Mouse (Mus musculus): ENCODE data around the gene Ppil4. TPM values are rescaled to one million over a fixed set of nuclear protein-coding genes. Genes with fewer than 3 reads are reported as not detected.
A peak's percentile ranks its signal among the peaks of the same experiment; 100 is the strongest.

Gene Ppil4
- total and polyA plus RNA-seq, 2 experiments from 2014 or later = 13.7 to 24.9 TPM

DNA sequence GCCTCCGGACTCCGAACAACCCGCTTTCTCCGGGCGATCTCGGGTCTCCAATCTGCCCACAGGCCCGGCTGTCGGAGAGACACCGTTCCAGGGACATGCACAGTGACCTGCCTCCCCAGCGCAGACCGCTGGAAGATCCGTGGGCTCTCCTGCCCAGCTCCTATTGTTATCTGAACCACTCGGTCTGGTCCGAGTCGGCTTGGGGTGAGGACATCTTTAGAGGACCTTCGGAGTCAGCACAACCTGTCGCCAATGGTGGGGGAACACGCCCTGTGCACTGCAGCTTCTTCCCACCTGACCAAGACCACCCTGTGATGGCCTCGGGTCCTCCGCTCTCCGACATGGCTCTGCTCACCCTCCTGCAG lies 75.0 kb downstream of the Ppil4 start:
- H3K36me3 ChIP-seq (replicated peaks; ENCODE audit: control insufficient read depth, insufficient read depth, low read length) = no peaks in the 10 kb centered on the region
- TF ChIP-seq EP300 (IDR thresholded peaks at IDR 0.05; ENCODE audit: low read depth) = no peak
- no peak for TF ChIP-seq CTCF (IDR thresholded peaks at IDR 0.05; ENCODE audit: low read depth)
- H3K9me3 ChIP-seq (replicated peaks; ENCODE audit: control insufficient read depth, low read length) = no peaks in the 10 kb centered on the region
- peak overlapping the region; percentile 41 for H3K4me3 ChIP-seq (ENCODE audit: low read depth, low read length)
- H3K9ac ChIP-seq (replicated peaks; ENCODE audit: low read depth, low read length) = peak overlapping the region; percentile 32; the same call in 1 of the 2 replicates
- ATAC-seq (ENCODE audit: insufficient read depth, low read depth) (no peak), DNase-seq (ENCODE audit: low spot score) (no peak)
- WGBS = 20% methylated on average over 21 of the region's 21 CpGs
- H3K4me1 ChIP-seq (ENCODE audit: control insufficient read depth, insufficient read depth) = 0 out of 2 replicates have a peak, but pooled peaks cover 4% of the 10 kb centered on the region
- H3K27me3 ChIP-seq (ENCODE audit: control insufficient read depth, insufficient read depth, low read length) = peaks cover 19% of the 10 kb centered on the region
- H3K4me2 ChIP-seq (ENCODE audit: low read depth, low read length) = peak overlapping the region; percentile 67
- H3K27ac ChIP-seq (ENCODE audit: low read depth) = no peak overlapping the region

DNA sequence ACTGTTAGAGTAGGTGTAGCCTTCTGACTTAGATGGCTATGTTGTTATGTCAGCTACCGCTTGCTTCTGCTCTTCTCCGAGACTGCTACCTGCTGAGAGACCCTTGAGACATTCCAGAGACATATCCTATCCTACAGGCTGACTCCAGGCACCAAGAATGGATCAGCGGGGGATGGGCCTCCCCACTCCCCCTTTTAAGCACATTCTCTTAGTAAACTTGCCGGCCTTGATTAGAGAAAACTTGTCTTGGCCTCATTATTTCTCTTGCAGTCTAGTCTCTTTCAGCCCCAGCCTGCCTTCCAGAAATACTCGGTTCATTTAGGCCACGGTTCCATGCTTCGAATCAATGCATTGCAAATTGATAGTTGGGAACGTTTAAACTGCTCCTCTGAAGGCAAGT lies 77.1 kb downstream of the Ppil4 start:
- H3K4me3 ChIP-seq (ENCODE audit: low read depth, low read length) = no peak overlapping the region
- peaks cover 19% of the 10 kb centered on the region for H3K27me3 ChIP-seq (ENCODE audit: control insufficient read depth, insufficient read depth, low read length)
- no peak for ATAC-seq (ENCODE audit: insufficient read depth, low read depth)
- no peak for DNase-seq (ENCODE audit: low spot score)
- TF ChIP-seq EP300 (IDR thresholded peaks at IDR 0.05; ENCODE audit: low read depth) (no peak), CTCF (IDR thresholded peaks at IDR 0.05; ENCODE audit: low read depth) (no peak)
- no peak overlapping the region for H3K27ac ChIP-seq (ENCODE audit: low read depth)
- no peak overlapping the region for H3K9ac ChIP-seq (replicated peaks; ENCODE audit: low read depth, low read length)
- H3K36me3 ChIP-seq (replicated peaks; ENCODE audit: control insufficient read depth, insufficient read depth, low read length) = no peaks in the 10 kb centered on the region
- H3K9me3 ChIP-seq (replicated peaks; ENCODE audit: control insufficient read depth, low read length) = no peaks in the 10 kb centered on the region
- 66% methylated on average over 8 of the region's 8 CpGs for WGBS
- H3K4me2 ChIP-seq (ENCODE audit: low read depth, low read length) = no peak overlapping the region
- peaks cover 4% of the 10 kb centered on the region; the same call in 1 of the 2 replicates for H3K4me1 ChIP-seq (ENCODE audit: control insufficient read depth, insufficient read depth)

GRCm38 (mm10) chr10:7870571-7871315 lies 78.1 kb downstream of the Ppil4 start:
- ATAC-seq (ENCODE audit: insufficient read depth, low read depth) (0 out of 2 replicates have a peak, but pooled peaks have one; percentile 13), DNase-seq (ENCODE audit: low spot score) (no peak)
- H3K9me3 ChIP-seq (replicated peaks; ENCODE audit: control insufficient read depth, low read length) = no peaks in the 10 kb centered on the region
- no peak overlapping the region for H3K4me2 ChIP-seq (ENCODE audit: low read depth, low read length)
- H3K4me1 ChIP-seq (ENCODE audit: control insufficient read depth, insufficient read depth) = peaks cover 4% of the 10 kb centered on the region; the same call in 1 of the 2 replicates
- H3K36me3 ChIP-seq (replicated peaks; ENCODE audit: control insufficient read depth, insufficient read depth, low read length) = no peaks in the 10 kb centered on the region
- H3K27me3 ChIP-seq (ENCODE audit: control insufficient read depth, insufficient read depth, low read length) = peaks cover 19% of the 10 kb centered on the region
- no peak overlapping the region for H3K9ac ChIP-seq (replicated peaks; ENCODE audit: low read depth, low read length)
- H3K4me3 ChIP-seq (ENCODE audit: low read depth, low read length) = no peak overlapping the region
- no peak overlapping the region for H3K27ac ChIP-seq (ENCODE audit: low read depth)
- no peak for TF ChIP-seq EP300 (IDR thresholded peaks at IDR 0.05; ENCODE audit: low read depth)
- TF ChIP-seq CTCF (IDR thresholded peaks at IDR 0.05; ENCODE audit: low read depth) = peak; percentile 28; the same call in 1 of the 2 replicates
- WGBS = 58% methylated on average over 11 of the region's 11 CpGs

- WGBS = 93% methylated on average over 5 of the region's 5 CpGs
Observed at GRCm38 (mm10) chr10:7871381-7872020, 78.8 kb downstream of the Ppil4 start.

More at GRCm38 (mm10) chr10:7871381-7872020, 78.8 kb downstream of the Ppil4 start:
- Histone ChIP-seq H3K27ac (ENCODE audit: low read depth) (no peak overlapping the region), H3K4me1 (ENCODE audit: control insufficient read depth, insufficient read depth) (peaks cover 4% of the 10 kb centered on the region; the same call in 1 of the 2 replicates), H3K4me2 (ENCODE audit: low read depth, low read length) (no peak overlapping the region), H3K4me3 (ENCODE audit: low read depth, low read length) (no peak overlapping the region), H3K9me3 (replicated peaks; ENCODE audit: control insufficient read depth, low read length) (no peaks in the 10 kb centered on the region), H3K36me3 (replicated peaks; ENCODE audit: control insufficient read depth, insufficient read depth, low read length) (no peaks in the 10 kb centered on the region), H3K9ac (replicated peaks; ENCODE audit: low read depth, low read length) (no peak overlapping the region), H3K27me3 (ENCODE audit: control insufficient read depth, insufficient read depth, low read length) (peaks cover 17% of the 10 kb centered on the region)
- TF ChIP-seq CTCF (IDR thresholded peaks at IDR 0.05; ENCODE audit: low read depth) (no peak), EP300 (IDR thresholded peaks at IDR 0.05; ENCODE audit: low read depth) (no peak)
- DNase-seq (ENCODE audit: low spot score) = no peak
- ATAC-seq (ENCODE audit: insufficient read depth, low read depth) = no peak

Small RNA genes lying within 50 kb of the gene (microRNA-seq; reads per million reads assigned to microRNA genes)
- 1.8 reads per million, percentile 2 among the genes with 10 or more reads in this experiment for gene Mir5104

Other genes starting within 250 kb of the Ppil4 start
- gene Lrp11, start 203.1 kb upstream of the Ppil4 start, total RNA-seq (2014; rRNA removed; ENCODE audit: low replicate concordance) = 2.1 and 3.2 TPM in 2 replicates
- 0.79 and 0.88 TPM in 2 replicates for gene Lrp11, start 203.1 kb upstream of the Ppil4 start, polyA plus RNA-seq (2015; fragmentation: Nextera tagmentation; extraction: Ambion mirVana)
- 2.6 and 22.2 TPM in 2 replicates for gene Nup43, start 125.4 kb upstream of the Ppil4 start, total RNA-seq (2014; rRNA removed; ENCODE audit: low replicate concordance)
- 16.7 and 20.8 TPM in 2 replicates for gene Nup43, start 125.4 kb upstream of the Ppil4 start, polyA plus RNA-seq (2015; fragmentation: Nextera tagmentation; extraction: Ambion mirVana)
- 59.7 and 63.4 TPM in 2 replicates for gene Pcmt1, start 111.8 kb upstream of the Ppil4 start, total RNA-seq (2014; rRNA removed; ENCODE audit: low replicate concordance)
- 130 and 135 TPM in 2 replicates for gene Pcmt1, start 111.8 kb upstream of the Ppil4 start, polyA plus RNA-seq (2015; fragmentation: Nextera tagmentation; extraction: Ambion mirVana)
- gene Lats1, start 111.7 kb upstream of the Ppil4 start, total RNA-seq (2014; rRNA removed; ENCODE audit: low replicate concordance) = 11.3 and 12.2 TPM in 2 replicates
- gene Lats1, start 111.7 kb upstream of the Ppil4 start, polyA plus RNA-seq (2015; fragmentation: Nextera tagmentation; extraction: Ambion mirVana) = 2.1 TPM in 2 replicates
- gene Katna1, start 66.9 kb upstream of the Ppil4 start, total RNA-seq (2014; rRNA removed; ENCODE audit: low replicate concordance) = 14.2 and 36.0 TPM in 2 replicates
- gene Katna1, start 66.9 kb upstream of the Ppil4 start, polyA plus RNA-seq (2015; fragmentation: Nextera tagmentation; extraction: Ambion mirVana) = 22.8 and 25.8 TPM in 2 replicates
- gene Ginm1, start 67 bp upstream of the Ppil4 start, total RNA-seq (2014; rRNA removed; ENCODE audit: low replicate concordance) = 26.4 and 47.3 TPM in 2 replicates
- gene Ginm1, start 67 bp upstream of the Ppil4 start, polyA plus RNA-seq (2015; fragmentation: Nextera tagmentation; extraction: Ambion mirVana) = 107 TPM in 2 replicates
- 0.04 TPM in 1 of 2 replicates, not detected in the other for gene Zc3h12d, start 39.6 kb downstream of the Ppil4 start, total RNA-seq (2014; rRNA removed; ENCODE audit: low replicate concordance)
- gene Zc3h12d, start 39.6 kb downstream of the Ppil4 start, polyA plus RNA-seq (2015; fragmentation: Nextera tagmentation; extraction: Ambion mirVana) = 0.15 and 0.20 TPM in 2 replicates
- 71.6 and 87.7 TPM in 2 replicates for gene Tab2, start 163.3 kb downstream of the Ppil4 start, total RNA-seq (2014; rRNA removed; ENCODE audit: low replicate concordance)
- gene Tab2, start 163.3 kb downstream of the Ppil4 start, polyA plus RNA-seq (2015; fragmentation: Nextera tagmentation; extraction: Ambion mirVana) = 12.5 and 14.3 TPM in 2 replicates

All from heart, postnatal 0 days (tissue).